Mouse (Mus musculus): ENCODE measurements around the gene Kcnq1.

GRCm38 (mm10) chr7:143289082-143289849, 183.1 kb downstream of the Kcnq1 start:
- TF ChIP-seq CTCF (IDR thresholded peaks at IDR 0.05; ENCODE audit: low read depth) (no peak), EP300 (IDR thresholded peaks at IDR 0.05; ENCODE audit: low read depth) (no peak)
